Mouse (Mus musculus): ENCODE measurements around the gene Psg27. TPM values are rescaled to one million over a fixed set of nuclear protein-coding genes. Genes with fewer than 3 reads are reported as not detected.

The Psg27 gene
- polyA plus RNA-seq, 1 experiment: not detected

GRCm38 (mm10) chr7:18511479-18511878, 55.6 kb downstream of the Psg27 start:
- TF ChIP-seq POLR2A (IDR thresholded peaks at IDR 0.05; ENCODE audit: low read depth, low read length) (no peak), CTCF (conservative IDR thresholded peaks at IDR 0.05; ENCODE audit: insufficient read depth, insufficient read length, low read depth, low read length) (no peak; the same call in 1 of the 2 replicates)
- H3K4me3 ChIP-seq (ENCODE audit: insufficient read depth, low read depth, low read length): no peak overlapping the region
- 29% methylated on average over 9 of the region's 9 CpGs for WGBS
- no peak overlapping the region for H3K27ac ChIP-seq (ENCODE audit: insufficient read depth, low read depth, low read length)
- no peak for DNase-seq
- H3K4me1 ChIP-seq (ENCODE audit: control insufficient read depth, insufficient read depth, low read length): no peaks in the 10 kb centered on the region
- no peaks in the 10 kb centered on the region for H3K27me3 ChIP-seq (replicated peaks; ENCODE audit: control insufficient read depth, insufficient read depth, low read length)
- no peaks in the 10 kb centered on the region for H3K36me3 ChIP-seq (ENCODE audit: control insufficient read depth, insufficient read depth, low read length)

Other genes starting within 250 kb of the Psg27 start
- gene Psg18, start 212.3 kb downstream of the Psg27 start, polyA plus RNA-seq (2012; rRNA removed): not detected in 2 replicates
- gene Psg28, start 135.3 kb downstream of the Psg27 start, polyA plus RNA-seq (2012; rRNA removed): not detected in 2 replicates
- not detected in 2 replicates for gene Psg26, start 83.1 kb downstream of the Psg27 start, polyA plus RNA-seq (2012; rRNA removed)
- gene Psg25, start 35.0 kb downstream of the Psg27 start, polyA plus RNA-seq (2012; rRNA removed): not detected in 2 replicates
- not detected in 2 replicates for gene Psg23, start 49.2 kb upstream of the Psg27 start, polyA plus RNA-seq (2012; rRNA removed)
- not detected in 2 replicates for gene Psg21, start 89.4 kb upstream of the Psg27 start, polyA plus RNA-seq (2012; rRNA removed)
- gene Psg20, start 118.9 kb upstream of the Psg27 start, polyA plus RNA-seq (2012; rRNA removed): not detected in 2 replicates
- 0.19 TPM in 1 of 2 replicates, not detected in the other for gene Psg22, start 150.8 kb upstream of the Psg27 start, polyA plus RNA-seq (2012; rRNA removed)
- gene Psg19, start 231.2 kb upstream of the Psg27 start, polyA plus RNA-seq (2012; rRNA removed): not detected in 2 replicates